Mouse (Mus musculus) liver, embryonic 15.5 days (tissue): ENCODE results near the gene Cldn17. TPM values are rescaled to one million over a fixed set of nuclear protein-coding genes. Genes with fewer than 3 reads are reported as not detected.

Source experiments
- ATAC-seq: fragments of 200-750 bp; cut with Nextera tagmentation; 2 replicates; pipeline ENCODE4 v1.8.0; 2017; ENCODE audit warnings: moderate number of reproducible peaks, mild to moderate bottlenecking, moderate library complexity; ENCODE audit not compliant: insufficient read depth
- H3K27ac ChIP-seq: fragments of 300-500 bp; sonication (generic); replicated peaks from 2 replicates; pipeline ENCODE4 v1.5.1; 2015; ENCODE audit warnings: mild to moderate bottlenecking, inconsistent platforms
- H3K27me3 ChIP-seq: fragments of 300-500 bp; sonication (generic); 2 replicates; pipeline ENCODE4 v1.6.1; 2015; ENCODE audit warnings: mild to moderate bottlenecking, inconsistent platforms
- H3K36me3 ChIP-seq: fragments of 300-500 bp; sonication (generic); replicated peaks from 2 replicates; pipeline ENCODE4 v1.6.1; 2015; ENCODE audit warnings: moderate library complexity, mild to moderate bottlenecking, inconsistent platforms
- H3K4me1 ChIP-seq: fragments of 300-500 bp; sonication (generic); replicated peaks from 2 replicates; pipeline ENCODE4 v1.6.1; 2015; ENCODE audit warnings: inconsistent platforms
- H3K4me2 ChIP-seq: fragments of 300-500 bp; sonication (generic); 2 replicates; pipeline ENCODE4 v1.6.1; 2015; ENCODE audit warnings: moderate library complexity, mild to moderate bottlenecking, inconsistent platforms
- H3K4me3 ChIP-seq: fragments of 300-500 bp; sonication (generic); replicated peaks from 2 replicates; pipeline ENCODE4 v1.5.1; 2015; ENCODE audit warnings: mild to moderate bottlenecking, inconsistent platforms
- H3K9ac ChIP-seq: fragments of 300-500 bp; sonication (generic); 2 replicates; pipeline ENCODE4 v1.6.1; 2015; ENCODE audit warnings: moderate library complexity, mild to moderate bottlenecking, inconsistent platforms
- H3K9me3 ChIP-seq: fragments of 300-500 bp; sonication (generic); replicated peaks from 2 replicates; pipeline ENCODE4 v1.6.1; 2016; ENCODE audit warnings: inconsistent platforms
- WGBS: fragments of 180-500 bp; shearing (Covaris S2); methylation state at CpG from one replicate; pipeline ENCODE4 v1.1.7; 2015; ENCODE audit warnings: mixed read lengths; ENCODE audit not compliant: insufficient replicate concordance; 5-methylcytosine and 5-hydroxymethylcytosine counted together
- polyA plus RNA-seq: library from polyadenylated mRNA; unstranded; fragments of >200 nt; fragmentation: Nextera tagmentation; extraction: Ambion mirVana; gene quantifications from 2 replicates; pipeline ENCODE4 v1.2.1, GENCODE M21; 2015

The Cldn17 gene
- polyA plus RNA-seq, result not detected in 2 replicates

- no peaks in the 10 kb centered on the region for H3K9me3 ChIP-seq
- ATAC-seq, result no peak
- no peak within 1 kb of the TSS for H3K27ac ChIP-seq
- no peaks in the 10 kb centered on the region for H3K4me1 ChIP-seq
- no peak within 1 kb of the TSS for H3K4me2 ChIP-seq
- no peak within 1 kb of the TSS for H3K4me3 ChIP-seq
- no peaks in the 10 kb centered on the region for H3K27me3 ChIP-seq
- 79% methylated on average over 6 of the region's 6 CpGs for WGBS
- H3K9ac ChIP-seq, result no peak within 1 kb of the TSS
- H3K36me3 ChIP-seq, result no peaks in the 10 kb centered on the region
Observed at GRCm38 (mm10) chr16:88506878-88507277, at the start of gene Cldn17. TSS of gene Cldn17 (minus strand) at chr16:88506978.

- H3K4me2 ChIP-seq, result no peak overlapping the region
- H3K9me3 ChIP-seq, result no peaks in the 10 kb centered on the region
- no peaks in the 10 kb centered on the region for H3K36me3 ChIP-seq
- WGBS, result 38% methylated on average over 6 of the region's 6 CpGs
- H3K9ac ChIP-seq, result no peak overlapping the region
- H3K27me3 ChIP-seq, result no peaks in the 10 kb centered on the region
- ATAC-seq, result no peak
- H3K4me1 ChIP-seq, result no peaks in the 10 kb centered on the region
- H3K4me3 ChIP-seq, result no peak overlapping the region
- H3K27ac ChIP-seq, result no peak overlapping the region
Observed at GRCm38 (mm10) chr16:88542488-88542887, 35.7 kb upstream of the Cldn17 start.

GRCm38 (mm10) chr16:88539841-88540487 lies 33.2 kb upstream of the Cldn17 start:
- 35% methylated on average over 3 of the region's 3 CpGs for WGBS
- Histone ChIP-seq H3K4me2 (no peak overlapping the region), H3K9me3 (no peaks in the 10 kb centered on the region), H3K36me3 (no peaks in the 10 kb centered on the region), H3K4me1 (no peaks in the 10 kb centered on the region), H3K9ac (no peak overlapping the region), H3K27ac (no peak overlapping the region), H3K4me3 (no peak overlapping the region), H3K27me3 (no peaks in the 10 kb centered on the region)
- no peak for ATAC-seq

- no peak overlapping the region for H3K9ac ChIP-seq
- no peak overlapping the region for H3K4me2 ChIP-seq
- no peaks in the 10 kb centered on the region for H3K4me1 ChIP-seq
- no peak for ATAC-seq
- H3K27me3 ChIP-seq, result no peaks in the 10 kb centered on the region
- no peak overlapping the region for H3K4me3 ChIP-seq
- H3K9me3 ChIP-seq, result no peaks in the 10 kb centered on the region
- H3K36me3 ChIP-seq, result no peaks in the 10 kb centered on the region
- no peak overlapping the region for H3K27ac ChIP-seq
Observed at GRCm38 (mm10) chr16:88511348-88511747, 4.6 kb upstream of the Cldn17 start.

- WGBS, result 36% methylated on average over 4 of the region's 4 CpGs
- no peak for ATAC-seq
- Histone ChIP-seq H3K27me3 (no peaks in the 10 kb centered on the region), H3K36me3 (no peaks in the 10 kb centered on the region), H3K9ac (no peak overlapping the region), H3K9me3 (no peaks in the 10 kb centered on the region), H3K4me3 (no peak overlapping the region), H3K4me2 (no peak overlapping the region), H3K27ac (no peak overlapping the region), H3K4me1 (no peaks in the 10 kb centered on the region)
Observed at GRCm38 (mm10) chr16:88508150-88508549, 1.4 kb upstream of the Cldn17 start.

- H3K27ac ChIP-seq, result no peak overlapping the region
- no peak overlapping the region for H3K4me2 ChIP-seq
- no peak overlapping the region for H3K4me3 ChIP-seq
- no peak overlapping the region for H3K9ac ChIP-seq
- WGBS, result 79% methylated on average over 11 of the region's 11 CpGs
- H3K9me3 ChIP-seq, result no peaks in the 10 kb centered on the region
- H3K36me3 ChIP-seq, result no peaks in the 10 kb centered on the region
- no peak for ATAC-seq
- H3K4me1 ChIP-seq, result no peaks in the 10 kb centered on the region
- H3K27me3 ChIP-seq, result no peaks in the 10 kb centered on the region
Observed at GRCm38 (mm10) chr16:88506338-88506737, 440 bp downstream of the Cldn17 start.

GRCm38 (mm10) chr16:88488096-88488495 lies 18.7 kb downstream of the Cldn17 start:
- no peak overlapping the region for H3K9ac ChIP-seq
- no peaks in the 10 kb centered on the region for H3K27me3 ChIP-seq
- H3K4me3 ChIP-seq, result no peak overlapping the region
- H3K36me3 ChIP-seq, result no peaks in the 10 kb centered on the region
- ATAC-seq, result no peak
- no peaks in the 10 kb centered on the region for H3K4me1 ChIP-seq
- H3K4me2 ChIP-seq, result no peak overlapping the region
- H3K9me3 ChIP-seq, result no peaks in the 10 kb centered on the region
- no peak overlapping the region for H3K27ac ChIP-seq

GRCm38 (mm10) chr16:88480011-88480774 lies 26.6 kb downstream of the Cldn17 start:
- Histone ChIP-seq H3K36me3 (no peaks in the 10 kb centered on the region), H3K9me3 (no peaks in the 10 kb centered on the region), H3K27me3 (no peaks in the 10 kb centered on the region), H3K9ac (no peak overlapping the region), H3K4me1 (no peaks in the 10 kb centered on the region), H3K4me3 (no peak overlapping the region), H3K4me2 (no peak overlapping the region), H3K27ac (no peak overlapping the region)
- WGBS, result 46% methylated on average over 3 of the region's 3 CpGs
- no peak for ATAC-seq

- H3K4me2 ChIP-seq, result no peak overlapping the region
- no peaks in the 10 kb centered on the region for H3K36me3 ChIP-seq
- ATAC-seq, result no peak
- H3K27me3 ChIP-seq, result no peaks in the 10 kb centered on the region
- WGBS, result 77% methylated on average over 3 of the region's 3 CpGs
- H3K9me3 ChIP-seq, result no peaks in the 10 kb centered on the region
- no peak overlapping the region for H3K27ac ChIP-seq
- H3K4me1 ChIP-seq, result no peaks in the 10 kb centered on the region
- H3K9ac ChIP-seq, result no peak overlapping the region
- no peak overlapping the region for H3K4me3 ChIP-seq
Observed at GRCm38 (mm10) chr16:88463235-88463634, 43.5 kb downstream of the Cldn17 start.

Other genes starting within 250 kb of the Cldn17 start
- gene Grik1, start 216.7 kb downstream of the Cldn17 start, polyA plus RNA-seq, result 0.03 TPM in 1 of 2 replicates, not detected in the other
- gene Cldn8, start 56.2 kb upstream of the Cldn17 start, polyA plus RNA-seq, result 0.05 and 0.13 TPM in 2 replicates
- gene Krtap24-1, start 105.3 kb upstream of the Cldn17 start, polyA plus RNA-seq, result not detected in 2 replicates
- not detected in 2 replicates for gene 2310079G19Rik, start 120.7 kb upstream of the Cldn17 start, polyA plus RNA-seq
- not detected in 2 replicates for gene Krtap26-1, start 140.8 kb upstream of the Cldn17 start, polyA plus RNA-seq
- gene Krtap27-1, start 164.7 kb upstream of the Cldn17 start, polyA plus RNA-seq, result not detected in 2 replicates
- not detected in 2 replicates for gene 2310061N02Rik, start 201.0 kb upstream of the Cldn17 start, polyA plus RNA-seq
- gene Krtap13-1, start 221.9 kb upstream of the Cldn17 start, polyA plus RNA-seq, result not detected in 2 replicates
- gene Krtap13, start 244.7 kb upstream of the Cldn17 start, polyA plus RNA-seq, result 0.31 TPM in 1 of 2 replicates, not detected in the other